Comparison of ENCODE assay signal across 8 mouse cellular contexts in genomic region chr8:119755238-119756146, GRCm38 (mm10). TPM values are rescaled to one million over a fixed set of nuclear protein-coding genes. Genes with fewer than 3 reads are reported as not detected.
DNase-seq lines count a peak whose midpoint lies in the region; ATAC-seq lines count a peak whose summit lies in the region.

No protein-coding gene starts in this region.

- H3K4me2 ChIP-seq in hindbrain, embryonic 13.5 days = peak overlapping the region; percentile 44
- H3K4me2 ChIP-seq in limb, embryonic 15.5 days = peak overlapping the region; percentile 48

- no peaks in the 10 kb centered on the region for H3K9me3 ChIP-seq in hindbrain, embryonic 13.5 days
- H3K9me3 ChIP-seq in limb, embryonic 15.5 days = no peaks in the 10 kb centered on the region

- peak overlapping the region; percentile 35 for H3K9ac ChIP-seq in hindbrain, embryonic 13.5 days
- H3K9ac ChIP-seq in limb, embryonic 15.5 days = no peak overlapping the region

- peaks cover 9% of the 10 kb centered on the region for H3K36me3 ChIP-seq in hindbrain, embryonic 13.5 days
- no peaks in the 10 kb centered on the region for H3K36me3 ChIP-seq in limb, embryonic 15.5 days

- WGBS in hindbrain, embryonic 13.5 days = 23% methylated on average over 28 of the region's 28 CpGs
- WGBS in limb, embryonic 15.5 days = 25% methylated on average over 28 of the region's 28 CpGs

- intact Hi-C loops in gastrocnemius, postnatal 36 days (cut with DNase I) = no loop called here

- H3K27me3 ChIP-seq in hindbrain, embryonic 13.5 days = peaks cover 15% of the 10 kb centered on the region
- no peaks in the 10 kb centered on the region for H3K27me3 ChIP-seq in limb, embryonic 15.5 days

- no peak overlapping the region for H3K27ac ChIP-seq in hindbrain, embryonic 13.5 days
- H3K27ac ChIP-seq in limb, embryonic 15.5 days = no peak overlapping the region

- H3K4me3 ChIP-seq in hindbrain, embryonic 13.5 days = no peak overlapping the region
- H3K4me3 ChIP-seq in limb, embryonic 15.5 days = peak overlapping the region; percentile 26

- peak; percentile 35 for DNase-seq in thymus, postnatal 0 days (ENCODE audit: low spot score)
- DNase-seq in thymus, postnatal 10 days (ENCODE audit: low spot score in 2 of 2) = no peak
- DNase-seq in natural killer cell, adult 2 months (ENCODE audit: low spot score in 2 of 2) = peak; percentile 22 to 25
- DNase-seq in frontal cortex, postnatal 14 days (ENCODE audit: low spot score in 2 of 2) = no peak
- DNase-seq in gastrocnemius, postnatal 36 days = no peak
- no peak for DNase-seq in heart, adult 11 months

- peaks cover 30% of the 10 kb centered on the region for H3K4me1 ChIP-seq in hindbrain, embryonic 13.5 days (replicated peaks)
- peaks cover 12% of the 10 kb centered on the region for H3K4me1 ChIP-seq in limb, embryonic 15.5 days

- ATAC-seq in hindbrain, embryonic 13.5 days (ENCODE audit: low FRiP score) = 0 out of 2 replicates have a peak, but pooled peaks have one; percentile 40
- ATAC-seq in limb, embryonic 15.5 days (ENCODE audit: insufficient number of reproducible peaks, low FRiP score, low TSS enrichment, low read depth) = no peak

RNA-seq across cellular contexts. Expression of gene Tldc1, which starts 22.7 kb away (rescaled TPM):
- polyA plus RNA-seq in thymus, postnatal 0 days (2015; fragmentation: Nextera tagmentation; extraction: Ambion mirVana) = 9.0 and 9.2 TPM in 2 replicates
- 11.8 and 12.8 TPM in 2 replicates for polyA plus RNA-seq in hindbrain, embryonic 13.5 days (2015; fragmentation: Nextera tagmentation; extraction: Ambion mirVana)
- polyA plus RNA-seq in limb, embryonic 15.5 days (2015; fragmentation: Nextera tagmentation; extraction: Ambion mirVana) = 11.5 and 11.7 TPM in 2 replicates
- 1 to 10 TPM; 3.7 to 4.9 TPM for total RNA-seq in gastrocnemius, postnatal 36 days (2021)

RNA-seq across cellular contexts. Expression of gene Atp2c2, which starts 55.7 kb away (rescaled TPM):
- 0.27 and 0.29 TPM in 2 replicates for polyA plus RNA-seq in thymus, postnatal 0 days (2015; fragmentation: Nextera tagmentation; extraction: Ambion mirVana)
- polyA plus RNA-seq in hindbrain, embryonic 13.5 days (2015; fragmentation: Nextera tagmentation; extraction: Ambion mirVana) = 0.21 TPM in 1 of 2 replicates, not detected in the other
- polyA plus RNA-seq in limb, embryonic 15.5 days (2015; fragmentation: Nextera tagmentation; extraction: Ambion mirVana) = 5.3 and 5.8 TPM in 2 replicates
- under 1 TPM; 0.13 to 0.32 TPM for total RNA-seq in gastrocnemius, postnatal 36 days (2021)

Comparison
In these comparisons a context has a peak if more than half of its experiments do, and no peak if none do; other contexts are left out.
1. DNase-seq: peak in thymus, postnatal 0 days (single experiment) and natural killer cell, adult 2 months (2 of 2); none in thymus, postnatal 10 days (0 of 2), frontal cortex, postnatal 14 days (0 of 2), gastrocnemius, postnatal 36 days (0 of 2) and heart, adult 11 months (single experiment).